Comparison of ENCODE assay signal across 12 mouse cellular contexts in genomic region chr11:110330093-110330492, GRCm38 (mm10). TPM values are rescaled to one million over a fixed set of nuclear protein-coding genes. Genes with fewer than 3 reads are reported as not detected.
A peak's percentile ranks its signal among the peaks of the same experiment; 100 is the strongest.
DNase-seq lines count a peak whose midpoint lies in the region; ATAC-seq and TF ChIP-seq lines count a peak whose summit lies in the region.
"Had no signal": no experiment of that assay in that cellular context is flagged by ENCODE, and none has a peak within 500 bp of the region (broad histone marks: within the 10 kb centered on the region; RNA-seq: fewer than 3 reads in every experiment).

No protein-coding gene starts in this region.

- H3K4me2 ChIP-seq in hindbrain, postnatal 0 days (ENCODE audit: low read depth, low read length): no peak overlapping the region
- no peak overlapping the region for H3K4me2 ChIP-seq in midbrain, embryonic 14.5 days (ENCODE audit: low read length)
- H3K4me2 ChIP-seq: limb, embryonic 15.5 days had no signal

- 73% methylated on average over 6 of the region's 6 CpGs for WGBS in hindbrain, postnatal 0 days
- WGBS in hindbrain, embryonic 10.5 days: 88% methylated on average over 6 of the region's 6 CpGs
- 80% methylated on average over 6 of the region's 6 CpGs for WGBS in midbrain, embryonic 14.5 days
- WGBS in midbrain, embryonic 10.5 days: 93% methylated on average over 6 of the region's 6 CpGs

- no peaks in the 10 kb centered on the region for H3K27me3 ChIP-seq in hindbrain, postnatal 0 days (ENCODE audit: insufficient read depth, low read length)
- peaks cover 5% of the 10 kb centered on the region for H3K27me3 ChIP-seq in hindbrain, embryonic 10.5 days (ENCODE audit: insufficient read depth, poor library complexity, severe bottlenecking)
- H3K27me3 ChIP-seq in midbrain, embryonic 14.5 days (ENCODE audit: control insufficient read depth, insufficient read depth, low read length): no peaks in the 10 kb centered on the region
- H3K27me3 ChIP-seq in midbrain, embryonic 10.5 days (ENCODE audit: low read depth, poor library complexity, severe bottlenecking): peaks cover 8% of the 10 kb centered on the region

- DNase-seq in cerebellum, adult 18-20 months: peak; percentile 12 to 16
- DNase-seq in cerebellum, adult 9-11 months: no peak
- DNase-seq in hindbrain, postnatal 0 days (ENCODE audit: low spot score): peak; percentile 65
- no peak for DNase-seq in hindbrain, embryonic 10.5 days (ENCODE audit: low spot score)
- peak; percentile 44 for DNase-seq in midbrain, embryonic 14.5 days
- DNase-seq in midbrain, embryonic 10.5 days (ENCODE audit: low spot score): no peak
- DNase-seq in right cerebral cortex, postnatal 4 days: peak; percentile 8
- DNase-seq in urinary bladder, adult 2 months (ENCODE audit: low spot score): no peak
- DNase-seq: heart, adult 2 months; kidney, adult 2 months had no signal

- H3K27ac ChIP-seq in hindbrain, postnatal 0 days: no peak overlapping the region
- H3K27ac ChIP-seq in hindbrain, embryonic 10.5 days: no peak overlapping the region
- no peak overlapping the region for H3K27ac ChIP-seq in midbrain, embryonic 14.5 days (replicated peaks; ENCODE audit: low read depth, low read length)
- no peak overlapping the region for H3K27ac ChIP-seq in midbrain, embryonic 10.5 days (replicated peaks)
- H3K27ac ChIP-seq: heart, adult 2 months; limb, embryonic 15.5 days; macrophage had no signal

- no peaks in the 10 kb centered on the region for H3K9me3 ChIP-seq in hindbrain, postnatal 0 days (ENCODE audit: low read length)
- H3K9me3 ChIP-seq in hindbrain, embryonic 10.5 days: no peaks in the 10 kb centered on the region
- H3K9me3 ChIP-seq in midbrain, embryonic 14.5 days (ENCODE audit: control insufficient read depth, low read length): no peaks in the 10 kb centered on the region
- H3K9me3 ChIP-seq in midbrain, embryonic 10.5 days (replicated peaks): no peaks in the 10 kb centered on the region
- H3K9me3 ChIP-seq: limb, embryonic 15.5 days had no signal

- ATAC-seq in hindbrain, postnatal 0 days: no peak
- ATAC-seq in midbrain, embryonic 14.5 days (ENCODE audit: low FRiP score, low TSS enrichment): no peak

- no peaks in the 10 kb centered on the region for H3K4me1 ChIP-seq in hindbrain, postnatal 0 days (ENCODE audit: insufficient read depth, low read length)
- H3K4me1 ChIP-seq in hindbrain, embryonic 10.5 days (replicated peaks): no peaks in the 10 kb centered on the region
- H3K4me1 ChIP-seq in midbrain, embryonic 14.5 days (ENCODE audit: control insufficient read depth, insufficient read depth, low read length): no peaks in the 10 kb centered on the region
- no peaks in the 10 kb centered on the region for H3K4me1 ChIP-seq in midbrain, embryonic 10.5 days

- no peak overlapping the region for H3K9ac ChIP-seq in hindbrain, postnatal 0 days (replicated peaks; ENCODE audit: low read length)
- H3K9ac ChIP-seq in midbrain, embryonic 14.5 days (replicated peaks; ENCODE audit: low read length): no peak overlapping the region
- H3K9ac ChIP-seq: limb, embryonic 15.5 days had no signal

- H3K36me3 ChIP-seq in hindbrain, postnatal 0 days (ENCODE audit: insufficient read depth, low read length): no peaks in the 10 kb centered on the region
- H3K36me3 ChIP-seq in hindbrain, embryonic 10.5 days: no peaks in the 10 kb centered on the region
- no peaks in the 10 kb centered on the region for H3K36me3 ChIP-seq in midbrain, embryonic 14.5 days (ENCODE audit: control insufficient read depth, insufficient read depth, low read length)
- no peaks in the 10 kb centered on the region for H3K36me3 ChIP-seq in midbrain, embryonic 10.5 days
- H3K36me3 ChIP-seq: limb, embryonic 15.5 days had no signal

- H3K4me3 ChIP-seq in hindbrain, postnatal 0 days (ENCODE audit: low read length): no peak overlapping the region
- H3K4me3 ChIP-seq in hindbrain, embryonic 10.5 days: no peak overlapping the region
- no peak overlapping the region for H3K4me3 ChIP-seq in midbrain, embryonic 14.5 days (replicated peaks; ENCODE audit: low read depth, low read length)
- no peak overlapping the region for H3K4me3 ChIP-seq in midbrain, embryonic 10.5 days
- H3K4me3 ChIP-seq: heart, adult 2 months; limb, embryonic 15.5 days had no signal

- no peak for TF ChIP-seq CTCF in hindbrain, postnatal 0 days (IDR thresholded peaks at IDR 0.05; ENCODE audit: low read depth)

RNA-seq across cellular contexts. Expression of gene Abca5, which starts 7.4 kb away (rescaled TPM):
- 25.4 and 26.3 TPM in 2 replicates for total RNA-seq in hindbrain, postnatal 0 days (2014; rRNA removed)
- 14.6 and 15.9 TPM in 2 replicates for polyA plus RNA-seq in hindbrain, postnatal 0 days (2015; fragmentation: Nextera tagmentation; extraction: Ambion mirVana)
- polyA plus RNA-seq in hindbrain, embryonic 10.5 days (2016; fragmentation: Nextera tagmentation; extraction: Ambion mirVana): 2.5 and 2.6 TPM in 2 replicates
- 14.5 and 21.4 TPM in 2 replicates for polyA plus RNA-seq in midbrain, embryonic 14.5 days (2014; fragmentation: Nextera tagmentation; extraction: Ambion mirVana)
- polyA plus RNA-seq in midbrain, embryonic 10.5 days (2016; fragmentation: Nextera tagmentation; extraction: Ambion mirVana): 2.1 and 2.4 TPM in 2 replicates
- 4.2 and 4.5 TPM in 2 replicates for polyA plus RNA-seq in urinary bladder, adult 2 months (2012; rRNA removed)

Comparison
In these comparisons a context has a peak if more than half of its experiments do, and no peak if none do; other contexts are left out.
1. DNase-seq: peak in cerebellum, adult 18-20 months (2 of 2), hindbrain, postnatal 0 days (single experiment), midbrain, embryonic 14.5 days (single experiment) and right cerebral cortex, postnatal 4 days (single experiment); none in cerebellum, adult 9-11 months (single experiment), hindbrain, embryonic 10.5 days (single experiment), midbrain, embryonic 10.5 days (single experiment) and urinary bladder, adult 2 months (single experiment).